ENCODE assay signal across 13 mouse cellular contexts in the genomic region with DNA sequence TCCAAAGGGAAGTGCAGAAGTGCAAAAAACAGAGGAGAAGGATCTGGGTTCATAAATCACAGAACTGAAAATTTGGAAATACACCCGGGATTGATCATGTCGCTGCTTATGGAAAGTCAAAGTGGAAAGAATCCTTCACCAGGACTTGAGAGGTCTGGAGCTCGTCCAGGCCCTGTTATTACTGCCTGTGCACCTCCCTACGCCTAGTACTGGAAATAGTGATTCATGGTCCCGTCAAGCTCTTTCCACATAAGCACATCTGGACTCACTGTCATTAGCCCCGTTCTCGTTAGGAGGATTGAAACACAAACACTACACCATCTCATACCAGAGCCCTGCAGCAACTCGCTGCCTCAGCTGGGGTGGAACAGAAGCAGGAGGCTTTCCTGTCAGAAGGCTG.
A peak's percentile ranks its signal among the peaks of the same experiment; 100 is the strongest.
DNase-seq lines count a peak whose midpoint lies in the region; ATAC-seq and TF ChIP-seq lines count a peak whose summit lies in the region.
"Had no signal": no experiment of that assay in that cellular context is flagged by ENCODE, and none has a peak within 500 bp of the region (broad histone marks: within the 10 kb centered on the region; RNA-seq: fewer than 3 reads in every experiment).

No protein-coding gene starts in this region.

- no peak overlapping the region for H3K9ac ChIP-seq in embryonic facial prominence, embryonic 14.5 days (ENCODE audit: low read depth, low read length)
- H3K9ac ChIP-seq in stomach, embryonic 16.5 days (ENCODE audit: low read length): no peak overlapping the region
- no peak overlapping the region for H3K9ac ChIP-seq in stomach, postnatal 0 days (ENCODE audit: low read length)

- peak; percentile 73 for DNase-seq in embryonic facial prominence, embryonic 14.5 days (ENCODE audit: low spot score)
- DNase-seq in embryonic facial prominence, embryonic 10.5 days (ENCODE audit: low spot score): no peak
- DNase-seq in stomach, postnatal 0 days (ENCODE audit: low spot score): no peak
- peak; percentile 37 for DNase-seq in induced T-regulatory cell, adult 2 months (ENCODE audit: low read depth)
- DNase-seq in skeletal muscle tissue, adult 2 months (ENCODE audit: low read depth, low spot score): peak; percentile 73
- DNase-seq in embryo, embryonic 11 days: no peak
- DNase-seq in frontal cortex, postnatal 25 days (ENCODE audit: low spot score in 2 of 2): no peak
- DNase-seq: B cell, adult 2 months; cerebellum, postnatal 14 days; thymus, postnatal 36 days had no signal

- no peaks in the 10 kb centered on the region for H3K27me3 ChIP-seq in embryonic facial prominence, embryonic 14.5 days (replicated peaks; ENCODE audit: control insufficient read depth, insufficient read depth, low read length)
- no peaks in the 10 kb centered on the region for H3K27me3 ChIP-seq in embryonic facial prominence, embryonic 10.5 days (replicated peaks; ENCODE audit: low read depth, poor library complexity, severe bottlenecking)
- no peaks in the 10 kb centered on the region for H3K27me3 ChIP-seq in stomach, embryonic 16.5 days (ENCODE audit: control insufficient read depth, insufficient read depth, low read length)
- no peaks in the 10 kb centered on the region for H3K27me3 ChIP-seq in stomach, postnatal 0 days (ENCODE audit: control insufficient read depth, insufficient read depth, low read length)

- WGBS in embryonic facial prominence, embryonic 14.5 days: 59% methylated on average over 8 of the region's 8 CpGs
- 82% methylated on average over 8 of the region's 8 CpGs for WGBS in embryonic facial prominence, embryonic 10.5 days
- WGBS in stomach, embryonic 16.5 days: 44% methylated on average over 8 of the region's 8 CpGs
- WGBS in stomach, postnatal 0 days: 47% methylated on average over 8 of the region's 8 CpGs

- no peak overlapping the region for H3K27ac ChIP-seq in embryonic facial prominence, embryonic 14.5 days (replicated peaks; ENCODE audit: low read depth, low read length)
- no peak overlapping the region for H3K27ac ChIP-seq in embryonic facial prominence, embryonic 10.5 days (replicated peaks)
- H3K27ac ChIP-seq in stomach, embryonic 16.5 days (ENCODE audit: low read length): no peak overlapping the region
- H3K27ac ChIP-seq in stomach, postnatal 0 days (replicated peaks): no peak overlapping the region
- H3K27ac ChIP-seq: forebrain, embryonic 10.5 days; macrophage had no signal

- no peaks in the 10 kb centered on the region for H3K9me3 ChIP-seq in embryonic facial prominence, embryonic 14.5 days (ENCODE audit: control insufficient read depth, low read length)
- H3K9me3 ChIP-seq in embryonic facial prominence, embryonic 10.5 days: no peaks in the 10 kb centered on the region
- H3K9me3 ChIP-seq in stomach, embryonic 16.5 days (replicated peaks; ENCODE audit: control insufficient read depth, low read length): no peaks in the 10 kb centered on the region
- no peaks in the 10 kb centered on the region for H3K9me3 ChIP-seq in stomach, postnatal 0 days (ENCODE audit: control insufficient read depth, low read length)
- H3K9me3 ChIP-seq: forebrain, embryonic 10.5 days had no signal

- peak; percentile 33; the same call in 1 of the 2 replicates for ATAC-seq in embryonic facial prominence, embryonic 14.5 days (ENCODE audit: low read depth)
- ATAC-seq in stomach, embryonic 16.5 days (ENCODE audit: insufficient read depth, low FRiP score): 0 out of 2 replicates have a peak, but pooled peaks have one; percentile 44
- no peak for ATAC-seq in stomach, postnatal 0 days (ENCODE audit: low FRiP score, low TSS enrichment)

- H3K4me3 ChIP-seq in embryonic facial prominence, embryonic 14.5 days (ENCODE audit: low read depth, low read length): no peak overlapping the region
- H3K4me3 ChIP-seq in embryonic facial prominence, embryonic 10.5 days: no peak overlapping the region
- no peak overlapping the region for H3K4me3 ChIP-seq in stomach, embryonic 16.5 days (replicated peaks; ENCODE audit: low read length)
- H3K4me3 ChIP-seq in stomach, postnatal 0 days (ENCODE audit: low read depth, low read length): no peak overlapping the region
- H3K4me3 ChIP-seq: forebrain, embryonic 10.5 days had no signal

- no peak for TF ChIP-seq EP300 in stomach, postnatal 0 days (optimal IDR thresholded peaks at IDR 0.05)

- TF ChIP-seq CTCF in stomach, postnatal 0 days (IDR thresholded peaks at IDR 0.05; ENCODE audit: low read depth): no peak

- H3K4me2 ChIP-seq in embryonic facial prominence, embryonic 14.5 days (ENCODE audit: low read depth, low read length): no peak overlapping the region
- H3K4me2 ChIP-seq in stomach, embryonic 16.5 days (ENCODE audit: low read depth, low read length): no peak overlapping the region
- H3K4me2 ChIP-seq in stomach, postnatal 0 days (replicated peaks; ENCODE audit: low read depth): no peak overlapping the region

- no peaks in the 10 kb centered on the region for H3K4me1 ChIP-seq in embryonic facial prominence, embryonic 14.5 days (ENCODE audit: control insufficient read depth, insufficient read depth, low read length)
- H3K4me1 ChIP-seq in embryonic facial prominence, embryonic 10.5 days: 0 out of 2 replicates have a peak, but pooled peaks cover 5% of the 10 kb centered on the region
- no peaks in the 10 kb centered on the region for H3K4me1 ChIP-seq in stomach, embryonic 16.5 days (ENCODE audit: control insufficient read depth, insufficient read depth, low read length)
- H3K4me1 ChIP-seq in stomach, postnatal 0 days (replicated peaks; ENCODE audit: control insufficient read depth, insufficient read depth): no peaks in the 10 kb centered on the region
- H3K4me1 ChIP-seq: forebrain, embryonic 10.5 days had no signal

- H3K36me3 ChIP-seq in embryonic facial prominence, embryonic 14.5 days (ENCODE audit: control insufficient read depth, insufficient read depth, low read length): no peaks in the 10 kb centered on the region
- H3K36me3 ChIP-seq in embryonic facial prominence, embryonic 10.5 days (replicated peaks): no peaks in the 10 kb centered on the region
- no peaks in the 10 kb centered on the region for H3K36me3 ChIP-seq in stomach, embryonic 16.5 days (ENCODE audit: control insufficient read depth, insufficient read depth, low read length)
- H3K36me3 ChIP-seq in stomach, postnatal 0 days (ENCODE audit: control insufficient read depth, insufficient read depth, low read length): no peaks in the 10 kb centered on the region
- H3K36me3 ChIP-seq: forebrain, embryonic 10.5 days had no signal

Comparison
In these comparisons a context has a peak if more than half of its experiments do, and no peak if none do; other contexts are left out.
1. DNase-seq: peak in embryonic facial prominence, embryonic 14.5 days (single experiment), induced T-regulatory cell, adult 2 months (single experiment) and skeletal muscle tissue, adult 2 months (single experiment); none in embryonic facial prominence, embryonic 10.5 days (single experiment), stomach, postnatal 0 days (single experiment), embryo, embryonic 11 days (single experiment) and frontal cortex, postnatal 25 days (0 of 2).